Mouse (Mus musculus): ENCODE results near the gene Nsun6.

- TF ChIP-seq EP300 (IDR thresholded peaks at IDR 0.05; ENCODE audit: low read depth) (no peak), CTCF (IDR thresholded peaks at IDR 0.05; ENCODE audit: low read depth) (no peak)
These were observed 373 bp downstream of the Nsun6 start for GRCm38 (mm10) chr2:15054496-15054895.
